Mouse (Mus musculus): ENCODE measurements around the gene Dennd1a.

DNA sequence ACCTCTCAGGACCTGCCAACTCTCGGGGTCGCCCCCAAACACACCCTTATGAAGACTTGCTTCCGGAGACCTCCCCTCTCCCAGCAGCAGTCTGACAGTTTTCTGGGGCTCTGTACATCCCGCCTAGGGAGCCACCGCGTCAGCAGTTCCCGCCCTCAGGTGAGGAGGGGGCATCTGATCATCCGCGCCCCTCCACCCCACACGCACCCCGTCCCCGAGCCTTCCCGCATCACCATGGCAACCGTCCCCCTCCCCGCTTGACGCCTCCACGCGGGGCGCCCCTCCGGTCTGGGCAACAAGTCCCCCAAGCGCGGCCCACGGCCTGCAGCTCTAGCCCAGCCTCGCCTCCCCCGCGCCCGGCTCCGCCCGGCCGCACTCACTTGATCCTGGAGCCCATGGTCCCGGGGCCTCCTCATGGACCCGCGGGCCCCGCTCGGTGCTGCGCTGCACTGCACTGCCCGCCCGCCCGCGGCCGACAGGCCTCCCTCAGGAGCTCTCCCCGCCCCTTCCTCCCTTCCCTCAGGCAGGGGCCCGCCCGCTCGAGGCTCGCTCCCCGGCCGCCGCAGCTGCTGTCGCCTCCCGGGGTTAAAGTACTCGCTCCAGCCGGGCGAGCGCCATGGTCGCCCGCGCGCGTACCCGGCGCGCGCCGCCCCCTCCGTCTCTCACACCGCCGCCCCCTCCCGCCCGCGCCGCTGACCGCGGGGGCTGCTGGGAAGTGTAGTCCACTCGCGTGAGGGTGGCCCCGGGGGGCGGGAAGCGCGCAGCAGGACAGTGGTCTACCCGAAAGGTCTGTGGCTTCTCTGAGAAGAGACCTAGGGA, at the start of gene Dennd1a:
- no peak for TF ChIP-seq POLR2A (IDR thresholded peaks at IDR 0.05; ENCODE audit: borderline replicate concordance, extremely low read depth, low read depth, low read length)
- TF ChIP-seq CTCF (IDR thresholded peaks at IDR 0.05; ENCODE audit: insufficient read depth, low read length) = no peak
